Mouse (Mus musculus) forebrain, embryonic 14.5 days (tissue): ENCODE data around the gene Cltc. TPM values are rescaled to one million over a fixed set of nuclear protein-coding genes. Genes with fewer than 3 reads are reported as not detected.

Experiments
- ATAC-seq: fragments of 200-750 bp; cut with Nextera tagmentation; 2 replicates; pipeline ENCODE4 v1.8.0; 2017; ENCODE audit warnings: mild to moderate bottlenecking, moderate library complexity
- DNase-seq: peaks from one replicate; pipeline ENCODE4 v3.0.0-alpha.2; 2015; ENCODE audit warnings: low spot score
- H3K27ac ChIP-seq: fragments of 300-500 bp; sonication (generic); 2 replicates; pipeline ENCODE4 v1.5.1; 2014; ENCODE audit warnings: low read depth, mild to moderate bottlenecking, control low read depth, low read length, moderate library complexity
- H3K27me3 ChIP-seq: fragments of 300-500 bp; sonication (generic); replicated peaks from 2 replicates; pipeline ENCODE4 v1.6.1; 2014; ENCODE audit warnings: low read length, control low read depth, mixed read lengths; ENCODE audit not compliant: control insufficient read depth, insufficient read depth
- H3K36me3 ChIP-seq: fragments of 300-500 bp; sonication (generic); 2 replicates; pipeline ENCODE4 v1.6.1; 2014; ENCODE audit warnings: low read length, control low read depth; ENCODE audit not compliant: control insufficient read depth, insufficient read depth
- H3K4me1 ChIP-seq: fragments of 300-500 bp; sonication (generic); 2 replicates; pipeline ENCODE4 v1.6.1; 2014; ENCODE audit warnings: antibody characterized with exemption, low read length, control low read depth; ENCODE audit not compliant: control insufficient read depth, insufficient read depth
- H3K4me2 ChIP-seq: fragments of 300-500 bp; sonication (generic); 2 replicates; pipeline ENCODE4 v1.6.1; 2014; ENCODE audit warnings: mild to moderate bottlenecking, control low read depth, low read length
- H3K4me3 ChIP-seq: fragments of 300-500 bp; sonication (generic); 2 replicates; pipeline ENCODE4 v1.5.1; 2014; ENCODE audit warnings: low read depth, low read length, control low read depth
- H3K9ac ChIP-seq: fragments of 300-500 bp; sonication (generic); 2 replicates; pipeline ENCODE4 v1.6.1; 2014; ENCODE audit warnings: mild to moderate bottlenecking, low read length, control low read depth, moderate library complexity
- H3K9me3 ChIP-seq: fragments of 300-500 bp; sonication (generic); replicated peaks from 2 replicates; pipeline ENCODE4 v1.6.1; 2016; ENCODE audit warnings: low read length, control low read depth, mixed read lengths; ENCODE audit not compliant: control insufficient read depth
- WGBS: fragments of 180-500 bp; shearing (Covaris S2); extraction: QIAGEN DNeasy Blood & Tissue Kit; methylation state at CpG from one replicate; pipeline ENCODE4 v1.1.7; 2014; 5-methylcytosine and 5-hydroxymethylcytosine counted together
- polyA plus RNA-seq: library from polyadenylated mRNA; unstranded; fragments of >200 nt; fragmentation: Nextera tagmentation; extraction: Ambion mirVana; gene quantifications from 2 replicates; pipeline ENCODE4 v1.2.1, GENCODE M21; 2014

Cltc gene
- polyA plus RNA-seq, 1 experiment from 2014 or later, result 138 TPM

GRCm38 (mm10) chr11:86652578-86652979 is 104.8 kb downstream of the Cltc start:
- H3K36me3 ChIP-seq, result no peaks in the 10 kb centered on the region
- no peak for ATAC-seq
- H3K9me3 ChIP-seq, result no peaks in the 10 kb centered on the region
- WGBS, result 91% methylated on average over 4 of the region's 4 CpGs
- no peak overlapping the region for H3K4me3 ChIP-seq
- no peaks in the 10 kb centered on the region for H3K4me1 ChIP-seq
- no peak overlapping the region for H3K4me2 ChIP-seq
- no peak overlapping the region for H3K9ac ChIP-seq
- DNase-seq, result no peak
- H3K27me3 ChIP-seq, result no peaks in the 10 kb centered on the region
- H3K27ac ChIP-seq, result no peak overlapping the region

GRCm38 (mm10) chr11:86650676-86651075 is 106.7 kb downstream of the Cltc start:
- no peak overlapping the region for H3K9ac ChIP-seq
- WGBS, result 69% methylated on average over 6 of the region's 6 CpGs
- DNase-seq (no peak), ATAC-seq (no peak)
- H3K27me3 ChIP-seq, result no peaks in the 10 kb centered on the region
- no peaks in the 10 kb centered on the region for H3K36me3 ChIP-seq
- H3K27ac ChIP-seq, result no peak overlapping the region
- no peak overlapping the region for H3K4me3 ChIP-seq
- no peak overlapping the region for H3K4me2 ChIP-seq
- no peaks in the 10 kb centered on the region for H3K4me1 ChIP-seq
- no peaks in the 10 kb centered on the region for H3K9me3 ChIP-seq

GRCm38 (mm10) chr11:86649542-86649941 is 107.8 kb downstream of the Cltc start:
- Histone ChIP-seq H3K27me3 (no peaks in the 10 kb centered on the region), H3K36me3 (no peaks in the 10 kb centered on the region), H3K4me3 (no peak overlapping the region), H3K9ac (no peak overlapping the region), H3K4me2 (no peak overlapping the region), H3K9me3 (no peaks in the 10 kb centered on the region), H3K27ac (no peak overlapping the region), H3K4me1 (no peaks in the 10 kb centered on the region)
- DNase-seq, result no peak
- 90% methylated on average over 1 of the region's 1 CpGs for WGBS
- no peak for ATAC-seq

GRCm38 (mm10) chr11:86647706-86648447 is 109.5 kb downstream of the Cltc start:
- H3K4me3 ChIP-seq, result no peak overlapping the region
- 69% methylated on average over 15 of the region's 15 CpGs for WGBS

GRCm38 (mm10) chr11:86646885-86647459 is 110.4 kb downstream of the Cltc start:
- H3K9me3 ChIP-seq, result no peaks in the 10 kb centered on the region
- H3K4me1 ChIP-seq, result no peaks in the 10 kb centered on the region
- no peak overlapping the region for H3K4me3 ChIP-seq
- H3K27ac ChIP-seq, result no peak overlapping the region
- no peaks in the 10 kb centered on the region for H3K27me3 ChIP-seq
- ATAC-seq (no peak), DNase-seq (no peak)
- WGBS, result 82% methylated on average over 3 of the region's 3 CpGs
- H3K9ac ChIP-seq, result no peak overlapping the region
- no peak overlapping the region for H3K4me2 ChIP-seq
- peaks cover 14% of the 10 kb centered on the region; the same call in 1 of the 2 replicates for H3K36me3 ChIP-seq

More at GRCm38 (mm10) chr11:86647706-86648447, 109.5 kb downstream of the Cltc start:
- peaks cover 8% of the 10 kb centered on the region; the same call in 1 of the 2 replicates for H3K36me3 ChIP-seq
- no peak overlapping the region for H3K9ac ChIP-seq
- no peak overlapping the region for H3K27ac ChIP-seq
- H3K4me2 ChIP-seq, result no peak overlapping the region
- no peak for ATAC-seq
- H3K9me3 ChIP-seq, result no peaks in the 10 kb centered on the region
- no peaks in the 10 kb centered on the region for H3K4me1 ChIP-seq
- DNase-seq, result peak; percentile 19
- no peaks in the 10 kb centered on the region for H3K27me3 ChIP-seq

- H3K36me3 ChIP-seq, result peaks cover 16% of the 10 kb centered on the region; the same call in 1 of the 2 replicates
- no peaks in the 10 kb centered on the region for H3K9me3 ChIP-seq
- H3K27ac ChIP-seq, result no peak overlapping the region
- H3K4me1 ChIP-seq, result no peaks in the 10 kb centered on the region
- no peak overlapping the region for H3K4me3 ChIP-seq
- DNase-seq, result peak; percentile 10
- no peak overlapping the region for H3K4me2 ChIP-seq
- WGBS, result 47% methylated on average over 7 of the region's 7 CpGs
- H3K9ac ChIP-seq, result no peak overlapping the region
- no peak for ATAC-seq
- H3K27me3 ChIP-seq, result no peaks in the 10 kb centered on the region
Measured at GRCm38 (mm10) chr11:86646136-86646834, 111.1 kb downstream of the Cltc start.

GRCm38 (mm10) chr11:86644553-86644952 is 112.8 kb downstream of the Cltc start:
- no peak for DNase-seq
- Histone ChIP-seq H3K9ac (no peak overlapping the region), H3K4me2 (no peak overlapping the region), H3K27ac (no peak overlapping the region), H3K36me3 (peaks cover 16% of the 10 kb centered on the region; the same call in 1 of the 2 replicates), H3K9me3 (no peaks in the 10 kb centered on the region), H3K4me3 (no peak overlapping the region), H3K27me3 (no peaks in the 10 kb centered on the region), H3K4me1 (no peaks in the 10 kb centered on the region)
- 96% methylated on average over 4 of the region's 4 CpGs for WGBS
- no peak for ATAC-seq
